Mouse (Mus musculus) layer of hippocampus, postnatal 36 days (tissue): ENCODE data around the gene Camkv. TPM values are rescaled to one million over a fixed set of nuclear protein-coding genes. Genes with fewer than 3 reads are reported as not detected.

ENCODE experiments used
- DNase-seq, 2 experiments: peaks; one replicate each; pipeline ENCODE4 v3.0.0; 2022
- total RNA-seq, 2 experiments: library from RNA; stranded (reverse); gene quantifications; 2 replicates each; pipeline ENCODE4 v1.2.3; 2021

Gene Camkv
- total RNA-seq, 2 experiments from 2014 or later, result 510 to 566 TPM

GRCm38 (mm10) chr9:107923956-107924355, 11.5 kb upstream of the Camkv start:
- DNase-seq, result no peak

- DNase-seq, result no peak
These were observed 10.2 kb upstream of the Camkv start for GRCm38 (mm10) chr9:107925251-107925650.

- DNase-seq, result no peak
These were observed 8.5 kb upstream of the Camkv start for GRCm38 (mm10) chr9:107926920-107927420.

GRCm38 (mm10) chr9:107927749-107928148, 7.7 kb upstream of the Camkv start:
- DNase-seq, result peak; percentile 50 to 55

- no peak for DNase-seq
These were observed 7.3 kb upstream of the Camkv start, which contains the start of gene Actl11 for GRCm38 (mm10) chr9:107928169-107928568. Actl11 (plus strand) TSS chr9:107928469.

- no peak for DNase-seq
These were observed 3.3 kb upstream of the Camkv start for GRCm38 (mm10) chr9:107932221-107932620.

GRCm38 (mm10) chr9:107934146-107934545, 1.3 kb upstream of the Camkv start:
- DNase-seq, result no peak

- DNase-seq, result peak; percentile 64 to 68
These were observed 328 bp downstream of the Camkv start for GRCm38 (mm10) chr9:107935790-107936214.

GRCm38 (mm10) chr9:107936215-107936822, 845 bp downstream of the Camkv start:
- DNase-seq, result peak; percentile 64 to 65

GRCm38 (mm10) chr9:107936831-107937230, 1.4 kb downstream of the Camkv start:
- DNase-seq, result no peak

- no peak for DNase-seq
These were observed 12.0 kb downstream of the Camkv start for GRCm38 (mm10) chr9:107947241-107948194.

GRCm38 (mm10) chr9:107949184-107949921, 13.9 kb downstream of the Camkv start:
- no peak for DNase-seq

GRCm38 (mm10) chr9:107949922-107950235, 14.4 kb downstream of the Camkv start, which contains the start of gene Traip:
Traip (plus strand) TSS chr9:107950136.
- no peak for DNase-seq

GRCm38 (mm10) chr9:107950460-107951355, 15.2 kb downstream of the Camkv start:
- peak; percentile 85 to 86 for DNase-seq

- DNase-seq, result no peak
These were observed 20.3 kb downstream of the Camkv start for GRCm38 (mm10) chr9:107955613-107956289.

- DNase-seq, result no peak
These were observed 21.7 kb downstream of the Camkv start for GRCm38 (mm10) chr9:107957141-107957540.

GRCm38 (mm10) chr9:107959896-107960295, 24.4 kb downstream of the Camkv start:
- DNase-seq, result no peak

GRCm38 (mm10) chr9:107960928-107961327, 25.5 kb downstream of the Camkv start:
- no peak for DNase-seq

- DNase-seq, result peak; percentile 72 to 79
These were observed 25.9 kb downstream of the Camkv start for GRCm38 (mm10) chr9:107961351-107961762.

GRCm38 (mm10) chr9:107961881-107962280, 26.4 kb downstream of the Camkv start:
- peak in 1 of 2 experiments; percentile 62 for DNase-seq

- no peak for DNase-seq
These were observed 27.4 kb downstream of the Camkv start for GRCm38 (mm10) chr9:107962916-107963315.
